Mouse (Mus musculus) ES-E14 (cell line): Measurements from ENCODE around the gene Btaf1. TPM values are rescaled to one million over a fixed set of nuclear protein-coding genes. Genes with fewer than 3 reads are reported as not detected.
A peak's percentile ranks its signal among the peaks of the same experiment; 100 is the strongest.

ENCODE experiments used
- DNase-seq: peaks from one replicate; pipeline ENCODE4 v3.0.0-alpha.2; 2013; ENCODE audit warnings: low read depth, low spot score
- H3K27ac ChIP-seq: 2 replicates; pipeline ENCODE4 v1.5.1; 2012; ENCODE audit warnings: low read depth, mild to moderate bottlenecking, low read length, moderate library complexity, mixed read lengths; ENCODE audit not compliant: poor library complexity, insufficient read depth, severe bottlenecking
- H3K36me3 ChIP-seq: 2 replicates; pipeline ENCODE4 v1.6.1; 2012; ENCODE audit warnings: mild to moderate bottlenecking, low read length, moderate library complexity, mixed read lengths; ENCODE audit not compliant: control insufficient read depth, poor library complexity, insufficient read depth, severe bottlenecking
- H3K4me1 ChIP-seq, 2 experiments: fragments of 150-350 bp in 1 of 2; sonication (generic) in 1 of 2; 2 replicates each; pipeline ENCODE4 v1.6.1; 2012; ENCODE audit warnings: low read length in 2 of 2, mild to moderate bottlenecking in 1 of 2, mixed read lengths in 1 of 2; ENCODE audit not compliant: control insufficient read depth in 2 of 2, insufficient read depth in 2 of 2, poor library complexity in 1 of 2
- H3K4me3 ChIP-seq, 2 experiments: fragments of 150-350 bp in 1 of 2; sonication (generic) in 1 of 2; 2 replicates each; pipeline ENCODE4 v1.5.1; 2012; ENCODE audit warnings: low read length in 2 of 2, low read depth in 1 of 2, mild to moderate bottlenecking in 1 of 2, mixed read lengths in 1 of 2; ENCODE audit not compliant: insufficient read depth in 1 of 2, poor library complexity in 1 of 2, severe bottlenecking in 1 of 2
- H3K9ac ChIP-seq: 2 replicates; pipeline ENCODE4 v1.6.1; 2012; ENCODE audit warnings: low read depth, mild to moderate bottlenecking, low read length, mixed read lengths; ENCODE audit not compliant: poor library complexity, insufficient read depth, severe bottlenecking
- H3K9me3 ChIP-seq: fragments of 150-350 bp; sonication (generic); 2 replicates; pipeline ENCODE4 v1.6.1; 2012; ENCODE audit warnings: low read depth, mild to moderate bottlenecking, low read length; ENCODE audit not compliant: control insufficient read depth, insufficient read depth
- CHD2 ChIP-seq: IDR thresholded peaks from 2 replicates; pipeline ENCODE4 v1.6.1; 2014; ENCODE audit warnings: mild to moderate bottlenecking, low read depth, low read length, inconsistent platforms
- HCFC1 ChIP-seq: IDR thresholded peaks from 2 replicates; pipeline ENCODE4 v1.6.1; 2012; ENCODE audit warnings: low read length, inconsistent platforms, borderline replicate concordance; ENCODE audit not compliant: insufficient read depth
- MAFK ChIP-seq: IDR thresholded peaks from 2 replicates; pipeline ENCODE4 v1.6.1; 2014; ENCODE audit warnings: mild to moderate bottlenecking, low read depth, low read length, inconsistent platforms; ENCODE audit not compliant: insufficient read depth
- ZC3H11A ChIP-seq: IDR thresholded peaks from 2 replicates; pipeline ENCODE4 v1.6.1; 2012; ENCODE audit warnings: low read depth, mild to moderate bottlenecking, inconsistent platforms, low read length, borderline replicate concordance
- ZNF384 ChIP-seq: IDR thresholded peaks from 2 replicates; pipeline ENCODE4 v1.6.1; 2012; ENCODE audit warnings: low read depth, low read length, inconsistent platforms
- in situ Hi-C, 2 experiments: fragments of 600-800 bp; cut with MboI; formaldehyde crosslinking; loops; one replicate each; pipeline ENCODE4 v1.15.1; 2025; ENCODE audit warnings: low sequenced_read_pairs in 2 of 2, inconsistent platforms in 1 of 2; ENCODE audit not compliant: unreplicated experiment in 2 of 2
- total RNA-seq: library from RNA; depleted of rRNA; stranded (reverse); fragments of 300-350 nt; gene quantifications from 2 replicates; pipeline ENCODE4 v1.2.3, GENCODE M21; 2012

Btaf1 gene
- total RNA-seq, 1 experiment = 41.0 TPM

- H3K27ac ChIP-seq = no peak overlapping the region
- H3K4me1 ChIP-seq = peaks cover 0 to 5% of the 10 kb centered on the region in 2 experiments; a peak in 1 of 4 replicates
- DNase-seq = no peak
- in situ Hi-C loops = no loop called here
- H3K9me3 ChIP-seq = no peaks in the 10 kb centered on the region
- no peak overlapping the region for H3K4me3 ChIP-seq
- TF ChIP-seq ZC3H11A (peak; percentile 24; the same call in 1 of the 2 replicates), HCFC1 (peak; percentile 43; the same call in 1 of the 2 replicates), CHD2 (no peak)
- H3K36me3 ChIP-seq = peaks cover 5% of the 10 kb centered on the region; the same call in 1 of the 2 replicates
- no peak overlapping the region for H3K9ac ChIP-seq
Measured at GRCm38 (mm10) chr19:36897778-36898177, 28.1 kb upstream of the Btaf1 start.

DNA sequence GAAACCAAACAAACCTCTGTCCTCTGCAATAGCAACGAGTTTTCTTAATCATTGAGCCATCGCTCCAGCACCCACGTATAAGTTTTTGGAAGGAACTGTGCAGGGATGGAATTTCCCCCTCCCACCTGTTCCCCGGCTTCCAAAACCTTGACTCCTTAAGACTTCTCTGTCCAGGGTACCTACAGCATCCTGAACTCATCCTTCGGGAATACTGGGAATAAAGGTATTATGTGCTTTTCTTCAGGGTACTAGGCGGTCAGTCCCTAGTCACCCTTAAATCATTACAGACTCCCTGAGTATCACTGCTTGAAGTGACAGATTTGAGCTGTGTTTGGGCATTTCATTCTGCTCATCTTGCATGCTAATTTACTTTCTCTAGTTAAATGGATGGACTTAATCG, 22.5 kb upstream of the Btaf1 start:
- Histone ChIP-seq H3K4me3 (no peak overlapping the region), H3K36me3 (no peaks in the 10 kb centered on the region), H3K9me3 (no peaks in the 10 kb centered on the region), H3K4me1 (peaks cover 0 to 4% of the 10 kb centered on the region in 2 experiments; a peak in 1 of 4 replicates), H3K9ac (no peak overlapping the region), H3K27ac (no peak overlapping the region)
- in situ Hi-C loops = no loop called here
- DNase-seq = no peak
- TF ChIP-seq HCFC1 (no peak), MAFK (no peak)

- in situ Hi-C loops = no loop called here
- peak overlapping the region; percentile 62 to 70 for H3K4me3 ChIP-seq
- H3K9me3 ChIP-seq = no peaks in the 10 kb centered on the region
- peaks cover 0 to 4% of the 10 kb centered on the region in 2 experiments; a peak in 1 of 4 replicates for H3K4me1 ChIP-seq
- DNase-seq = no peak
- TF ChIP-seq ZNF384 (no peak), HCFC1 (no peak; the same call in 1 of the 2 replicates), CHD2 (no peak), ZC3H11A (no peak)
- H3K27ac ChIP-seq = peak overlapping the region; percentile 50
- H3K9ac ChIP-seq = peak overlapping the region; percentile 38
- no peaks in the 10 kb centered on the region for H3K36me3 ChIP-seq
Measured at GRCm38 (mm10) chr19:36904211-36905007, 21.5 kb upstream of the Btaf1 start.

DNA sequence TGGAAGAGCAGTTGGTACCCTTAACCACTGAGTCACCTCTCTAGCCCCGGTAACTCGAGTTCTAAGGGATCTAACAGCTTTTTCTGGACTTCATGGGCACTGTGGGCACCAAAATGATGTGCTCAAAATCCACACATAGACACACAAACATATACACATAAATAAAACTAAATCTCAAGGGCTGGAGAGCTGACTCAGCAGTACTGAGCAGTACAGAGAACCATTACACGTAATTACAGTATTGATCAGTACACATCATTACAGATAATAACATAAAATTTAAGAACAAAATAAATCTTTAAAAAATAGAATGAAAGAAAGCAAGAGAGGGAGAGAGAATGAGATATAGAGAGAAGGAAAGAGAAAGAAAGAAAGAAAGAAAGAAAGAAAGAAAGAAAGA, 16.7 kb upstream of the Btaf1 start:
- TF ChIP-seq MAFK (peak; percentile 95), ZC3H11A (no peak)
- Histone ChIP-seq H3K4me3 (no peak overlapping the region), H3K36me3 (no peaks in the 10 kb centered on the region), H3K4me1 (peaks cover 0 to 2% of the 10 kb centered on the region in 2 experiments; a peak in 1 of 4 replicates), H3K9ac (no peak overlapping the region), H3K9me3 (no peaks in the 10 kb centered on the region), H3K27ac (no peak overlapping the region)
- in situ Hi-C loops = no loop called here
- DNase-seq = no peak

- H3K9me3 ChIP-seq = no peaks in the 10 kb centered on the region
- peak; percentile 88 for DNase-seq
- no peaks in the 10 kb centered on the region for H3K36me3 ChIP-seq
- peaks cover 0 to 2% of the 10 kb centered on the region in 2 experiments; a peak in 1 of 4 replicates for H3K4me1 ChIP-seq
- 0 out of 2 replicates have a peak, but pooled peaks have one; percentile 30 for TF ChIP-seq HCFC1
- TF ChIP-seq CHD2 = no peak
- TF ChIP-seq ZC3H11A = no peak
- peak; percentile 53 for TF ChIP-seq MAFK
- no peak overlapping the region for H3K27ac ChIP-seq
- no peak overlapping the region for H3K9ac ChIP-seq
- in situ Hi-C loops = no loop called here
- H3K4me3 ChIP-seq = peak overlapping the region in 1 of 2 experiments; percentile 51; a peak in 2 of 4 replicates
Measured at GRCm38 (mm10) chr19:36909676-36910292, 16.1 kb upstream of the Btaf1 start.
